Mouse (Mus musculus) intestine, embryonic 16.5 days (tissue): ENCODE results near the gene Slc30a6. TPM values are rescaled to one million over a fixed set of nuclear protein-coding genes. Genes with fewer than 3 reads are reported as not detected.
A peak's percentile ranks its signal among the peaks of the same experiment; 100 is the strongest.

Experiments
- ATAC-seq: fragments of 200-750 bp; cut with Nextera tagmentation; 2 replicates; pipeline ENCODE4 v1.8.0; 2017; ENCODE audit warnings: moderate TSS enrichment, moderate library complexity
- H3K27ac ChIP-seq: fragments of 300-500 bp; sonication (generic); 2 replicates; pipeline ENCODE4 v1.5.1; 2014; ENCODE audit warnings: mild to moderate bottlenecking, low read length
- H3K27me3 ChIP-seq: fragments of 300-500 bp; sonication (generic); replicated peaks from 2 replicates; pipeline ENCODE4 v1.6.1; 2014; ENCODE audit warnings: low read length, control low read depth, mixed read lengths; ENCODE audit not compliant: control insufficient read depth, insufficient read depth
- H3K36me3 ChIP-seq: fragments of 300-500 bp; sonication (generic); 2 replicates; pipeline ENCODE4 v1.6.1; 2014; ENCODE audit warnings: low read length, control low read depth; ENCODE audit not compliant: control insufficient read depth, insufficient read depth
- H3K4me1 ChIP-seq: fragments of 300-500 bp; sonication (generic); 2 replicates; pipeline ENCODE4 v1.6.1; 2014; ENCODE audit warnings: low read length, control low read depth, mixed read lengths; ENCODE audit not compliant: control insufficient read depth, insufficient read depth
- H3K4me2 ChIP-seq: fragments of 300-500 bp; sonication (generic); 2 replicates; pipeline ENCODE4 v1.6.1; 2014; ENCODE audit warnings: low read depth, low read length, control low read depth
- H3K4me3 ChIP-seq: fragments of 300-500 bp; sonication (generic); 2 replicates; pipeline ENCODE4 v1.5.1; 2014; ENCODE audit warnings: mild to moderate bottlenecking, low read length
- H3K9ac ChIP-seq: fragments of 300-500 bp; sonication (generic); 2 replicates; pipeline ENCODE4 v1.6.1; 2014; ENCODE audit warnings: low read depth, low read length
- H3K9me3 ChIP-seq: fragments of 300-500 bp; sonication (generic); 2 replicates; pipeline ENCODE4 v1.6.1; 2016; ENCODE audit warnings: low read length, control low read depth; ENCODE audit not compliant: control insufficient read depth
- WGBS: fragments of 180-500 bp; shearing (Covaris S2); extraction: QIAGEN DNeasy Blood & Tissue Kit; methylation state at CpG from one replicate; pipeline ENCODE4 v1.1.7; 2014; 5-methylcytosine and 5-hydroxymethylcytosine counted together
- polyA plus RNA-seq: library from polyadenylated mRNA; unstranded; fragments of >200 nt; fragmentation: Nextera tagmentation; extraction: Ambion mirVana; gene quantifications from 2 replicates; pipeline ENCODE4 v1.2.1, GENCODE M21; 2015

Slc30a6 gene
- polyA plus RNA-seq, 1 experiment from 2014 or later = 45.9 TPM

GRCm38 (mm10) chr17:74430074-74430473, 34.7 kb downstream of the Slc30a6 start:
- no peak; the same call in 1 of the 2 replicates for ATAC-seq

GRCm38 (mm10) chr17:74431481-74431880, 36.1 kb downstream of the Slc30a6 start:
- no peak overlapping the region for H3K9ac ChIP-seq
- H3K27me3 ChIP-seq = no peaks in the 10 kb centered on the region
- H3K4me2 ChIP-seq = no peak overlapping the region
- no peak overlapping the region for H3K4me3 ChIP-seq
- WGBS = 73% methylated on average over 13 of the region's 13 CpGs
- no peaks in the 10 kb centered on the region for H3K9me3 ChIP-seq
- no peak overlapping the region for H3K27ac ChIP-seq
- H3K4me1 ChIP-seq = no peaks in the 10 kb centered on the region
- peak; percentile 37 for ATAC-seq
- H3K36me3 ChIP-seq = peaks cover 2% of the 10 kb centered on the region; the same call in 1 of the 2 replicates

More at GRCm38 (mm10) chr17:74430074-74430473, 34.7 kb downstream of the Slc30a6 start:
- no peak overlapping the region for H3K4me3 ChIP-seq
- no peak overlapping the region for H3K4me2 ChIP-seq
- H3K36me3 ChIP-seq = peaks cover 2% of the 10 kb centered on the region; the same call in 1 of the 2 replicates
- H3K27me3 ChIP-seq = no peaks in the 10 kb centered on the region
- H3K4me1 ChIP-seq = no peaks in the 10 kb centered on the region
- no peaks in the 10 kb centered on the region for H3K9me3 ChIP-seq
- 79% methylated on average over 8 of the region's 8 CpGs for WGBS
- H3K27ac ChIP-seq = no peak overlapping the region
- H3K9ac ChIP-seq = no peak overlapping the region

GRCm38 (mm10) chr17:74432631-74433030, 37.2 kb downstream of the Slc30a6 start:
- Histone ChIP-seq H3K9me3 (no peaks in the 10 kb centered on the region), H3K4me3 (no peak overlapping the region), H3K4me2 (no peak overlapping the region), H3K27me3 (no peaks in the 10 kb centered on the region), H3K4me1 (no peaks in the 10 kb centered on the region), H3K36me3 (no peaks in the 10 kb centered on the region), H3K9ac (no peak overlapping the region), H3K27ac (no peak overlapping the region)
- 82% methylated on average over 5 of the region's 5 CpGs for WGBS
- ATAC-seq = no peak

DNA sequence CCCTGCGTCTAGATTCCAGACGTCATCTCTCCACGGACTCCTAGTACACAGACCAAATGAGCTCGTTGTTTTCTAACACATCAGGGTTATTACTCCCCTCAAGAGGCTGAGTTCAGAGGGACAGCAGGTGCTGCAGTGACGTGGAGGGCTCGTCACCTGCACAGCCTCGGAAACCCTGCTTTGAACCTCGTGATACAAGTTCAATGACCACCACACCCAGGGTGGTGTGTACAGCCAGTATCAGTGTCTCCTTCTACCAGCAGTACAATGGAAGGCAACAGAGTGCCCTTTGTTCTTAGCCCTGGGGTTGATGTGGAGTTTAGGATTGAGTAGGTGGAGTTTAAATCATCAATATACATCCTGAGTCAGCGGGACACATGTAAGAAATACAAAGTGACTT, 42.4 kb downstream of the Slc30a6 start:
- Histone ChIP-seq H3K9ac (no peak overlapping the region), H3K36me3 (no peaks in the 10 kb centered on the region), H3K4me1 (no peaks in the 10 kb centered on the region), H3K4me3 (no peak overlapping the region), H3K27ac (peak overlapping the region; percentile 14; the same call in 1 of the 2 replicates), H3K9me3 (no peaks in the 10 kb centered on the region), H3K4me2 (no peak overlapping the region), H3K27me3 (no peaks in the 10 kb centered on the region)
- ATAC-seq = peak; percentile 99
- WGBS = 66% methylated on average over 9 of the region's 9 CpGs

- no peak for ATAC-seq
- 70% methylated on average over 5 of the region's 5 CpGs for WGBS
Measured at GRCm38 (mm10) chr17:74440486-74440885, 45.1 kb downstream of the Slc30a6 start.

DNA sequence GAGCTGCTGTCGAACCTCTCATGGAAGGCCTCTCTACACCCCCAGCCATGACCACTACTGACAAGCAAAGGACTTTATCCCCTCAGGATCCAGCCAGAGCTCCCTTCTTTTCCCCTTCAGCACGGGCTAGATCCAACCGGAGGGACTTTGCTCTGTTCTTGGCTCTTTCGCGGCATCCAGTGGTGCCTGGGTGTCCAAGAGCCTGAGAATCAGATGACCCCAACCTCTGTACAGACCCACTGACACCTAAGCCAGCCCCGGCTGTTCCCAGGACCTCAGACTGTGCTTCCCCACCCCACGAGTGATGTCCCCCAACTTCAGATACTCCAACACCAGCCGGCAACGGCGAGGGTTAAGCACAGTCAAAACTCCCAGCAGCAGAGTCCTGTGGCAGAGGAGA, 54.4 kb downstream of the Slc30a6 start:
- Histone ChIP-seq H3K27ac (no peak overlapping the region), H3K27me3 (no peaks in the 10 kb centered on the region), H3K36me3 (no peaks in the 10 kb centered on the region), H3K4me3 (no peak overlapping the region), H3K9ac (no peak overlapping the region), H3K9me3 (no peaks in the 10 kb centered on the region), H3K4me2 (no peak overlapping the region), H3K4me1 (no peaks in the 10 kb centered on the region)
- no peak for ATAC-seq
- WGBS = 88% methylated on average over 10 of the region's 10 CpGs

More at GRCm38 (mm10) chr17:74440486-74440885, 45.1 kb downstream of the Slc30a6 start:
- Histone ChIP-seq H3K27me3 (no peaks in the 10 kb centered on the region), H3K4me3 (no peak overlapping the region), H3K4me1 (no peaks in the 10 kb centered on the region), H3K36me3 (no peaks in the 10 kb centered on the region), H3K4me2 (no peak overlapping the region), H3K9me3 (no peaks in the 10 kb centered on the region), H3K27ac (no peak overlapping the region), H3K9ac (no peak overlapping the region)

DNA sequence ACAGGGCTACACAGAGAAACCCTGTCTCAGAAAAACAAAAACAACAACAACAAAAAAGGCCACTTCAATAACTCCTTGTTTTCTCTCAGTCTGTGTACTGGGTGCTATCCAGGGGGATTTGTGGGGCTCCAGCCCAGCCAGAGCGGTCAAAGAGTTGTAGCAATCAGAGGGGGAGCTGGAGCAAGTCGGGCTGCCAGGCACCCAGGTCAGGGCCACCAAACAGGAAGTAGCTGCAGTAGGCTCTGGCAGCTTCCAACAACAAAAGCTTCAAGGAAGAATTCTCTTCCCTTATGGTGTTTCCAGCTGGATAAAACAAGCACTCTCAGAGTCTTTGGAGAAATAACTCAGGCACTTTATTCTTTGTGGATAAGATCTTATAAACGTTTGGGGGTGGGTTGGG, 58.5 kb downstream of the Slc30a6 start:
- WGBS = 74% methylated on average over 3 of the region's 3 CpGs

GRCm38 (mm10) chr17:74454660-74455059, 59.3 kb downstream of the Slc30a6 start:
- 96% methylated on average over 1 of the region's 1 CpGs for WGBS

More for the DNA sequence above, 58.5 kb downstream of the Slc30a6 start:
- Histone ChIP-seq H3K9me3 (no peaks in the 10 kb centered on the region), H3K27ac (no peak overlapping the region), H3K4me1 (no peaks in the 10 kb centered on the region), H3K4me2 (no peak overlapping the region), H3K4me3 (no peak overlapping the region), H3K9ac (no peak overlapping the region), H3K36me3 (no peaks in the 10 kb centered on the region), H3K27me3 (no peaks in the 10 kb centered on the region)
- ATAC-seq = no peak

GRCm38 (mm10) chr17:74455426-74455825, 60.0 kb downstream of the Slc30a6 start:
- Histone ChIP-seq H3K27me3 (no peaks in the 10 kb centered on the region), H3K4me2 (no peak overlapping the region), H3K4me1 (no peaks in the 10 kb centered on the region), H3K9ac (no peak overlapping the region), H3K9me3 (no peaks in the 10 kb centered on the region), H3K36me3 (no peaks in the 10 kb centered on the region), H3K4me3 (no peak overlapping the region), H3K27ac (no peak overlapping the region)
- ATAC-seq = no peak
- 88% methylated on average over 4 of the region's 4 CpGs for WGBS

More at GRCm38 (mm10) chr17:74454660-74455059, 59.3 kb downstream of the Slc30a6 start:
- H3K27ac ChIP-seq = no peak overlapping the region
- no peaks in the 10 kb centered on the region for H3K27me3 ChIP-seq
- no peaks in the 10 kb centered on the region for H3K36me3 ChIP-seq
- no peak overlapping the region for H3K4me3 ChIP-seq
- no peak for ATAC-seq
- no peak overlapping the region for H3K9ac ChIP-seq
- no peaks in the 10 kb centered on the region for H3K9me3 ChIP-seq
- no peaks in the 10 kb centered on the region for H3K4me1 ChIP-seq
- no peak overlapping the region for H3K4me2 ChIP-seq

GRCm38 (mm10) chr17:74456825-74457224, 61.4 kb downstream of the Slc30a6 start:
- ATAC-seq = no peak
- 84% methylated on average over 5 of the region's 5 CpGs for WGBS
- Histone ChIP-seq H3K9me3 (no peaks in the 10 kb centered on the region), H3K4me1 (no peaks in the 10 kb centered on the region), H3K4me3 (no peak overlapping the region), H3K27me3 (no peaks in the 10 kb centered on the region), H3K4me2 (no peak overlapping the region), H3K36me3 (no peaks in the 10 kb centered on the region), H3K9ac (no peak overlapping the region), H3K27ac (no peak overlapping the region)
